Mouse (Mus musculus): ENCODE measurements around the gene Tgfbr2. TPM values are rescaled to one million over a fixed set of nuclear protein-coding genes. Genes with fewer than 3 reads are reported as not detected.

Gene Tgfbr2
- total and polyA plus RNA-seq, 3 experiments: not detected

DNA sequence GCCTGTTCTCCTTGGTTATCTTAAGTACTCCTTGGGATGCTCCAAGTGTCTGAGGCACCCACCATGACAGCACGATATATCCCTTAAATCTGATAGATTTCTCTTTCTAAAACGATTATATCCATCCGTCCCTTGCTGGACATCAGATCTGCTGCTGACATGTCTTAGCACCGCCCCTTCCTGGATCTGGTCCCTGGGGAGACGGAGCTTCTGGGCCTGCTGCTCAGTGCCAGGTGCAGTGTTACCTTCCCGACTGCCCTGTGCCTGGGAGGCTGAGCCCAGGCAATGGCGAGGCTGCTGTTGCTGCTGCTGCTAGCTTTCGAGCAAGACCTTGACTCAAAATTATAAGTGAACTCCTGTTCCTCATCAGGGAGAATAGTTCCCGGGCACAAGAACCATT lies 75.1 kb downstream of the Tgfbr2 start:
- DNase-seq (ENCODE audit: low read depth, low spot score): no peak
- Histone ChIP-seq H3K4me1 (ENCODE audit: control insufficient read depth in 1 of 2, insufficient read depth in 2 of 2, low read length in 2 of 2) (no peaks in the 10 kb centered on the region), H3K9ac (ENCODE audit: control insufficient read depth, low read depth, low read length, poor library complexity, severe bottlenecking) (no peak overlapping the region), H3K36me3 (ENCODE audit: control insufficient read depth in 1 of 2, insufficient read depth in 2 of 2, low read length in 2 of 2) (no peaks in the 10 kb centered on the region), H3K27me3 (ENCODE audit: control insufficient read depth in 1 of 2, insufficient read depth in 2 of 2, low read length in 2 of 2) (no peaks in the 10 kb centered on the region), H3K9me3 (replicated peaks; ENCODE audit: insufficient read depth, low read length) (no peaks in the 10 kb centered on the region), H3K4me3 (ENCODE audit: control insufficient read depth in 1 of 2, insufficient read depth in 1 of 2, low read depth in 2 of 2, low read length in 2 of 2) (no peak overlapping the region), H3K79me2 (ENCODE audit: control insufficient read depth, insufficient read depth, low read length, poor library complexity) (no peaks in the 10 kb centered on the region), H3K27ac (ENCODE audit: control insufficient read depth, low read depth, low read length) (no peak overlapping the region)
- TF ChIP-seq E2F4 (IDR thresholded peaks at IDR 0.05; ENCODE audit: borderline replicate concordance, low read depth, low read length) (no peak), GATA1 (IDR thresholded peaks at IDR 0.05; ENCODE audit: low read depth, low read length) (no peak), NELFE (IDR thresholded peaks at IDR 0.05; ENCODE audit: low read depth, low read length) (no peak), USF2 (IDR thresholded peaks at IDR 0.05; ENCODE audit: borderline replicate concordance in 1 of 2, insufficient read depth in 1 of 2, low read depth in 1 of 2, low read length in 2 of 2) (no peak), MEF2A (IDR thresholded peaks at IDR 0.05; ENCODE audit: extremely low read depth, insufficient replicate concordance, low read depth, low read length, poor library complexity, severe bottlenecking) (no peak), MYB (IDR thresholded peaks at IDR 0.05; ENCODE audit: low read depth, low read length) (no peak), SMC3 (IDR thresholded peaks at IDR 0.05; ENCODE audit: low read depth, low read length) (no peak)

DNA sequence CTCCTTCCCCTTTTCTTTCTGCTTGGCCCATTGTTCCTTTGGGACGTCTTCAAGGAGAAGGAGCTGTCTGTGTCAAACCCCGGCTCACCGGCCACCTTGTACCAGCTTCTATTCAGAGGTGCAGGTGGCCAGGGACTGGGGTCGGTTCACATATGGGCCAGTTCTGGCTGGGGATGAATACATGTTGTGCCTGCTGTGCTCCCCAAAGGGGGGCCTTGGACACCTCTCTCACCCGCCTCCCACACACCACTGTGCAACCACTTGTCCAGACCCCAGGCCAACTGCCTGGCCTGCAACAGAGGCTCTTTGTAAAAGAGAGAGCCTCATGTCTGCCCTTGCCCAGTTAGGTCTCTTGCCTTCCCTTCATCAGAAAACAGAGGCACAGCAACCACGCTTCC lies 75.6 kb downstream of the Tgfbr2 start:
- no peaks in the 10 kb centered on the region for H3K9me3 ChIP-seq (replicated peaks; ENCODE audit: insufficient read depth, low read length)

GRCm38 (mm10) chr9:116098724-116099595 lies 76.2 kb downstream of the Tgfbr2 start:
- Histone ChIP-seq H3K9me3 (replicated peaks; ENCODE audit: insufficient read depth, low read length) (no peaks in the 10 kb centered on the region), H3K27ac (ENCODE audit: control insufficient read depth, low read depth, low read length) (no peak overlapping the region), H3K79me2 (ENCODE audit: control insufficient read depth, insufficient read depth, low read length, poor library complexity) (no peaks in the 10 kb centered on the region), H3K4me3 (ENCODE audit: control insufficient read depth in 1 of 2, insufficient read depth in 1 of 2, low read depth in 2 of 2, low read length in 2 of 2) (no peak overlapping the region), H3K27me3 (ENCODE audit: control insufficient read depth in 1 of 2, insufficient read depth in 2 of 2, low read length in 2 of 2) (no peaks in the 10 kb centered on the region), H3K4me1 (ENCODE audit: control insufficient read depth in 1 of 2, insufficient read depth in 2 of 2, low read length in 2 of 2) (no peaks in the 10 kb centered on the region), H3K36me3 (ENCODE audit: control insufficient read depth in 1 of 2, insufficient read depth in 2 of 2, low read length in 2 of 2) (no peaks in the 10 kb centered on the region), H3K9ac (ENCODE audit: control insufficient read depth, low read depth, low read length, poor library complexity, severe bottlenecking) (no peak overlapping the region)
- DNase-seq (ENCODE audit: low read depth, low spot score): no peak
- TF ChIP-seq JUND (IDR thresholded peaks at IDR 0.05; ENCODE audit: low read depth, low read length) (no peak), ZC3H11A (IDR thresholded peaks at IDR 0.05; ENCODE audit: low read depth, low read length) (no peak), USF1 (IDR thresholded peaks at IDR 0.05; ENCODE audit: low read depth, low read length) (no peak), ZMIZ1 (IDR thresholded peaks at IDR 0.05; ENCODE audit: low read depth, low read length) (no peak)

More for the DNA sequence above, 75.6 kb downstream of the Tgfbr2 start:
- DNase-seq (ENCODE audit: low read depth, low spot score): no peak
- no peaks in the 10 kb centered on the region for H3K79me2 ChIP-seq (ENCODE audit: control insufficient read depth, insufficient read depth, low read length, poor library complexity)
- no peak overlapping the region for H3K9ac ChIP-seq (ENCODE audit: control insufficient read depth, low read depth, low read length, poor library complexity, severe bottlenecking)
- no peaks in the 10 kb centered on the region for H3K36me3 ChIP-seq (ENCODE audit: control insufficient read depth in 1 of 2, insufficient read depth in 2 of 2, low read length in 2 of 2)
- no peak overlapping the region for H3K4me3 ChIP-seq (ENCODE audit: control insufficient read depth in 1 of 2, insufficient read depth in 1 of 2, low read depth in 2 of 2, low read length in 2 of 2)
- H3K4me1 ChIP-seq (ENCODE audit: control insufficient read depth in 1 of 2, insufficient read depth in 2 of 2, low read length in 2 of 2): no peaks in the 10 kb centered on the region
- H3K27me3 ChIP-seq (ENCODE audit: control insufficient read depth in 1 of 2, insufficient read depth in 2 of 2, low read length in 2 of 2): no peaks in the 10 kb centered on the region
- TF ChIP-seq MAFK (IDR thresholded peaks at IDR 0.05; ENCODE audit: borderline replicate concordance, low read depth, low read length) (no peak), BHLHE40 (IDR thresholded peaks at IDR 0.05; ENCODE audit: borderline replicate concordance, low read depth, low read length) (no peak), MAX (IDR thresholded peaks at IDR 0.05; ENCODE audit: low read length) (no peak), POLR2AphosphoS2 (IDR thresholded peaks at IDR 0.05; ENCODE audit: low read length) (no peak), POLR2AphosphoS5 (IDR thresholded peaks at IDR 0.05; ENCODE audit: borderline replicate concordance, low read depth, low read length) (no peak)
- H3K27ac ChIP-seq (ENCODE audit: control insufficient read depth, low read depth, low read length): no peak overlapping the region
